10 mouse cellular contexts compared by ENCODE assay signal in genomic region chr2:180099529-180099928, GRCm38 (mm10). TPM values are rescaled to one million over a fixed set of nuclear protein-coding genes. Genes with fewer than 3 reads are reported as not detected.
DNase-seq lines count a peak whose midpoint lies in the region; ATAC-seq lines count a peak whose summit lies in the region.
"Had no signal": no experiment of that assay in that cellular context is flagged by ENCODE, and none has a peak within 500 bp of the region (broad histone marks: within the 10 kb centered on the region; RNA-seq: fewer than 3 reads in every experiment).

No protein-coding gene starts in this region.

- peak overlapping the region; percentile 20; the same call in 1 of the 2 replicates for H3K4me2 ChIP-seq in midbrain, embryonic 12.5 days (replicated peaks)
- H3K4me2 ChIP-seq: heart, embryonic 13.5 days had no signal

- H3K27me3 ChIP-seq in heart, embryonic 10.5 days (ENCODE audit: insufficient read depth, poor library complexity, severe bottlenecking) = peaks cover 92% of the 10 kb centered on the region
- H3K27me3 ChIP-seq in midbrain, embryonic 12.5 days = peaks cover 84% of the 10 kb centered on the region

- no peak for DNase-seq in heart, embryonic 10.5 days (ENCODE audit: low spot score)
- no peak for DNase-seq in heart, adult 9 months (ENCODE audit: low spot score in 2 of 2)
- DNase-seq in right cerebral cortex, adult 18-20 months = peak; percentile 71
- DNase-seq in right cerebral cortex, postnatal 10 days (ENCODE audit: low spot score in 2 of 2) = no peak
- DNase-seq in adrenal gland, postnatal 10 days = no peak

- H3K4me1 ChIP-seq in heart, embryonic 10.5 days = peaks cover 26% of the 10 kb centered on the region
- H3K4me1 ChIP-seq in midbrain, embryonic 12.5 days = peaks cover 41% of the 10 kb centered on the region

- H3K4me3 ChIP-seq in heart, embryonic 10.5 days = peak overlapping the region; percentile 15; the same call in 1 of the 2 replicates
- H3K4me3 ChIP-seq in midbrain, embryonic 12.5 days = no peak overlapping the region
- H3K4me3 ChIP-seq: heart, embryonic 13.5 days had no signal

- ATAC-seq in midbrain, embryonic 12.5 days (ENCODE audit: low FRiP score, low read depth) = no peak
- no peak; the same call in 1 of the 2 replicates for ATAC-seq in frontal cortex, adult (ENCODE audit: low TSS enrichment)
- no peak for ATAC-seq in erythroid progenitor cell, adult 5-6 weeks (replicated peaks; ENCODE audit: low FRiP score, poor library complexity, severe bottlenecking)

- H3K9ac ChIP-seq in midbrain, embryonic 12.5 days (replicated peaks) = no peak overlapping the region
- H3K9ac ChIP-seq: heart, embryonic 13.5 days had no signal

- WGBS in heart, embryonic 10.5 days = 9% methylated on average over 15 of the region's 15 CpGs
- 12% methylated on average over 15 of the region's 15 CpGs for WGBS in midbrain, embryonic 12.5 days

- no peaks in the 10 kb centered on the region for H3K9me3 ChIP-seq in heart, embryonic 10.5 days
- no peaks in the 10 kb centered on the region for H3K9me3 ChIP-seq in midbrain, embryonic 12.5 days
- H3K9me3 ChIP-seq: heart, embryonic 13.5 days had no signal

- H3K27ac ChIP-seq in heart, embryonic 10.5 days = no peak overlapping the region
- H3K27ac ChIP-seq in midbrain, embryonic 12.5 days (replicated peaks) = no peak overlapping the region
- H3K27ac ChIP-seq: heart, embryonic 13.5 days had no signal

- no peaks in the 10 kb centered on the region for H3K36me3 ChIP-seq in heart, embryonic 10.5 days
- no peaks in the 10 kb centered on the region for H3K36me3 ChIP-seq in midbrain, embryonic 12.5 days
- H3K36me3 ChIP-seq: heart, embryonic 13.5 days had no signal

RNA-seq across cellular contexts. Expression of gene Hrh3, which starts 4.8 kb away (rescaled TPM):
- 0.10 TPM in 1 of 2 replicates, not detected in the other for polyA plus RNA-seq in heart, embryonic 10.5 days (2016; fragmentation: Nextera tagmentation; extraction: Ambion mirVana)
- polyA plus RNA-seq in midbrain, embryonic 12.5 days (2016; fragmentation: Nextera tagmentation; extraction: Ambion mirVana) = 4.1 and 4.8 TPM in 2 replicates
- not detected in 2 replicates for total RNA-seq in erythroid progenitor cell, adult 5-6 weeks (2015; ENCODE audit: low replicate concordance)
- not detected in 2 replicates for total RNA-seq in erythroid progenitor cell, adult 5-6 weeks (2017; ENCODE audit: low replicate concordance)
- total RNA-seq in adrenal gland, postnatal 10 days (2021) = under 1 TPM; 0.09 to 0.76 TPM
- polyA plus RNA-seq: heart, embryonic 13.5 days; lung, embryonic 16.5 days had no signal

RNA-seq across cellular contexts. Expression of gene Osbpl2, which starts 19.6 kb away (rescaled TPM):
- 29.7 and 38.0 TPM in 2 replicates for polyA plus RNA-seq in heart, embryonic 10.5 days (2016; fragmentation: Nextera tagmentation; extraction: Ambion mirVana)
- polyA plus RNA-seq in midbrain, embryonic 12.5 days (2016; fragmentation: Nextera tagmentation; extraction: Ambion mirVana) = 52.7 and 52.8 TPM in 2 replicates
- 7.6 and 10.1 TPM in 2 replicates for total RNA-seq in erythroid progenitor cell, adult 5-6 weeks (2015; ENCODE audit: low replicate concordance)
- 14.4 and 16.3 TPM in 2 replicates for total RNA-seq in erythroid progenitor cell, adult 5-6 weeks (2017; ENCODE audit: low replicate concordance)
- total RNA-seq in adrenal gland, postnatal 10 days (2021) = 10 to 100 TPM; 30.2 to 34.0 TPM

RNA-seq across cellular contexts. Expression of gene Mtg2, which starts 29.1 kb away (rescaled TPM):
- polyA plus RNA-seq in heart, embryonic 10.5 days (2016; fragmentation: Nextera tagmentation; extraction: Ambion mirVana) = 28.2 and 29.7 TPM in 2 replicates
- polyA plus RNA-seq in midbrain, embryonic 12.5 days (2016; fragmentation: Nextera tagmentation; extraction: Ambion mirVana) = 31.8 and 35.0 TPM in 2 replicates
- 1.3 TPM in 1 of 2 replicates, not detected in the other for total RNA-seq in erythroid progenitor cell, adult 5-6 weeks (2015; ENCODE audit: low replicate concordance)
- total RNA-seq in erythroid progenitor cell, adult 5-6 weeks (2017; ENCODE audit: low replicate concordance) = 2.6 and 4.9 TPM in 2 replicates
- 10 to 100 TPM; 13.1 to 18.9 TPM for total RNA-seq in adrenal gland, postnatal 10 days (2021)

RNA-seq across cellular contexts. Expression of gene Ss18l1, which starts 57.2 kb away (rescaled TPM):
- 3.5 and 4.4 TPM in 2 replicates for polyA plus RNA-seq in heart, embryonic 10.5 days (2016; fragmentation: Nextera tagmentation; extraction: Ambion mirVana)
- 30.2 and 32.5 TPM in 2 replicates for polyA plus RNA-seq in midbrain, embryonic 12.5 days (2016; fragmentation: Nextera tagmentation; extraction: Ambion mirVana)
- 0.36 TPM in 1 of 2 replicates, not detected in the other for total RNA-seq in erythroid progenitor cell, adult 5-6 weeks (2015; ENCODE audit: low replicate concordance)
- 0.13 and 0.68 TPM in 2 replicates for total RNA-seq in erythroid progenitor cell, adult 5-6 weeks (2017; ENCODE audit: low replicate concordance)
- total RNA-seq in adrenal gland, postnatal 10 days (2021) = 1 to 10 TPM; 5.1 to 5.9 TPM

RNA-seq across cellular contexts. Expression of gene Psma7, which starts 57.3 kb away (rescaled TPM):
- 567 and 701 TPM in 2 replicates for polyA plus RNA-seq in heart, embryonic 10.5 days (2016; fragmentation: Nextera tagmentation; extraction: Ambion mirVana)
- polyA plus RNA-seq in midbrain, embryonic 12.5 days (2016; fragmentation: Nextera tagmentation; extraction: Ambion mirVana) = 613 and 651 TPM in 2 replicates
- 54.1 and 65.2 TPM in 2 replicates for total RNA-seq in erythroid progenitor cell, adult 5-6 weeks (2015; ENCODE audit: low replicate concordance)
- 69.1 and 112 TPM in 2 replicates for total RNA-seq in erythroid progenitor cell, adult 5-6 weeks (2017; ENCODE audit: low replicate concordance)
- 100 to 1,000 TPM; 216 to 235 TPM for total RNA-seq in adrenal gland, postnatal 10 days (2021)
